Mouse (Mus musculus): ENCODE measurements around the gene Parp8.
A peak's percentile ranks its signal among the peaks of the same experiment; 100 is the strongest.

The Parp8 gene

GRCm38 (mm10) chr13:117025226-117026067, at the start of gene Parp8:
Gene Parp8, minus strand, starts transcription at chr13:117025537.
- DNase-seq = peak; percentile 58

- DNase-seq = peak; percentile 28
Measured at GRCm38 (mm10) chr13:117062628-117063315, 37.4 kb upstream of the Parp8 start.

GRCm38 (mm10) chr13:117056466-117056865, 31.1 kb upstream of the Parp8 start:
- DNase-seq = no peak

GRCm38 (mm10) chr13:117054811-117055496, 29.6 kb upstream of the Parp8 start:
- DNase-seq = peak; percentile 11

- DNase-seq = no peak
Measured at GRCm38 (mm10) chr13:117052748-117053147, 27.4 kb upstream of the Parp8 start.

GRCm38 (mm10) chr13:117048541-117048971, 23.2 kb upstream of the Parp8 start:
- DNase-seq = no peak

GRCm38 (mm10) chr13:117043567-117043966, 18.2 kb upstream of the Parp8 start:
- no peak for DNase-seq

- DNase-seq = no peak
Measured at GRCm38 (mm10) chr13:117041021-117041420, 15.7 kb upstream of the Parp8 start.

GRCm38 (mm10) chr13:117036277-117036676, 10.9 kb upstream of the Parp8 start:
- DNase-seq = no peak

GRCm38 (mm10) chr13:117035121-117035520, 9.8 kb upstream of the Parp8 start:
- no peak for DNase-seq

- DNase-seq = no peak
Measured at GRCm38 (mm10) chr13:117034676-117035075, 9.3 kb upstream of the Parp8 start.

GRCm38 (mm10) chr13:117033676-117034308, 8.5 kb upstream of the Parp8 start:
- DNase-seq = no peak

GRCm38 (mm10) chr13:117032402-117032801, 7.1 kb upstream of the Parp8 start:
- no peak for DNase-seq

GRCm38 (mm10) chr13:117031546-117031945, 6.2 kb upstream of the Parp8 start:
- DNase-seq = peak; percentile 31

GRCm38 (mm10) chr13:117028221-117028620, 2.9 kb upstream of the Parp8 start:
- no peak for DNase-seq

GRCm38 (mm10) chr13:117027336-117027735, 2.0 kb upstream of the Parp8 start:
- DNase-seq = no peak

- DNase-seq = no peak
Measured at GRCm38 (mm10) chr13:117026276-117026780, 991 bp upstream of the Parp8 start.

- no peak for DNase-seq
Measured at GRCm38 (mm10) chr13:117024916-117025225, 466 bp downstream of the Parp8 start.

- DNase-seq = peak; percentile 63
Measured at GRCm38 (mm10) chr13:117024127-117024915, 1.0 kb downstream of the Parp8 start.

- no peak for DNase-seq
Measured at GRCm38 (mm10) chr13:117023346-117024050, 1.8 kb downstream of the Parp8 start.

- DNase-seq = no peak
Measured at GRCm38 (mm10) chr13:117020631-117021030, 4.7 kb downstream of the Parp8 start.

Measured in lung, postnatal 10 days (tissue).